Mouse (Mus musculus): ENCODE measurements around the gene Arl8a. TPM values are rescaled to one million over a fixed set of nuclear protein-coding genes. Genes with fewer than 3 reads are reported as not detected.

The Arl8a gene
- polyA plus RNA-seq, 1 experiment: 2.0 TPM

GRCm38 (mm10) chr1:135143940-135144339, 2.7 kb upstream of the Arl8a start:
- no peak overlapping the region for H3K4me3 ChIP-seq (replicated peaks)
- H3K4me1 ChIP-seq (ENCODE audit: control insufficient read depth): peaks cover 27% of the 10 kb centered on the region
- TF ChIP-seq GATA1 (IDR thresholded peaks at IDR 0.05; ENCODE audit: low read length) (no peak), TAL1 (IDR thresholded peaks at IDR 0.05; ENCODE audit: low read length) (no peak)
- peaks cover 23% of the 10 kb centered on the region for H3K36me3 ChIP-seq (ENCODE audit: control insufficient read depth)
- peaks cover 7% of the 10 kb centered on the region for H3K27me3 ChIP-seq (ENCODE audit: control insufficient read depth)
- H3K9me3 ChIP-seq (ENCODE audit: control insufficient read depth, low read length): no peaks in the 10 kb centered on the region

- peak overlapping the region; percentile 88 for H3K4me3 ChIP-seq (replicated peaks)
- TF ChIP-seq TAL1 (IDR thresholded peaks at IDR 0.05; ENCODE audit: low read length) (no peak), GATA1 (IDR thresholded peaks at IDR 0.05; ENCODE audit: low read length) (no peak)
- H3K4me1 ChIP-seq (ENCODE audit: control insufficient read depth): peaks cover 28% of the 10 kb centered on the region
- H3K36me3 ChIP-seq (ENCODE audit: control insufficient read depth): peaks cover 12% of the 10 kb centered on the region
- H3K9me3 ChIP-seq (ENCODE audit: control insufficient read depth, low read length): no peaks in the 10 kb centered on the region
- peaks cover 7% of the 10 kb centered on the region for H3K27me3 ChIP-seq (ENCODE audit: control insufficient read depth)
These were observed 500 bp downstream of the Arl8a start for GRCm38 (mm10) chr1:135146946-135147701.

- H3K4me1 ChIP-seq (ENCODE audit: control insufficient read depth): peaks cover 28% of the 10 kb centered on the region
- peaks cover 15% of the 10 kb centered on the region for H3K36me3 ChIP-seq (ENCODE audit: control insufficient read depth)
- TF ChIP-seq TAL1 (IDR thresholded peaks at IDR 0.05; ENCODE audit: low read length) (no peak), GATA1 (IDR thresholded peaks at IDR 0.05; ENCODE audit: low read length) (no peak)
- H3K27me3 ChIP-seq (ENCODE audit: control insufficient read depth): peaks cover 7% of the 10 kb centered on the region
- no peaks in the 10 kb centered on the region for H3K9me3 ChIP-seq (ENCODE audit: control insufficient read depth, low read length)
- peak overlapping the region; percentile 88 for H3K4me3 ChIP-seq (replicated peaks)
These were observed 1.1 kb downstream of the Arl8a start for GRCm38 (mm10) chr1:135147702-135148058.

- no peak for TF ChIP-seq TAL1 (IDR thresholded peaks at IDR 0.05; ENCODE audit: low read length)
- no peak for TF ChIP-seq GATA1 (IDR thresholded peaks at IDR 0.05; ENCODE audit: low read length)
- Histone ChIP-seq H3K27me3 (ENCODE audit: control insufficient read depth) (peaks cover 7% of the 10 kb centered on the region), H3K36me3 (ENCODE audit: control insufficient read depth) (peaks cover 10% of the 10 kb centered on the region), H3K4me1 (ENCODE audit: control insufficient read depth) (peaks cover 28% of the 10 kb centered on the region), H3K4me3 (replicated peaks) (no peak overlapping the region), H3K9me3 (ENCODE audit: control insufficient read depth, low read length) (no peaks in the 10 kb centered on the region)
These were observed 1.9 kb downstream of the Arl8a start for GRCm38 (mm10) chr1:135148476-135148875.

- H3K27me3 ChIP-seq (ENCODE audit: control insufficient read depth): peaks cover 7% of the 10 kb centered on the region
- H3K36me3 ChIP-seq (ENCODE audit: control insufficient read depth): peaks cover 5% of the 10 kb centered on the region
- H3K4me1 ChIP-seq (ENCODE audit: control insufficient read depth): peaks cover 28% of the 10 kb centered on the region
- no peak overlapping the region for H3K4me3 ChIP-seq (replicated peaks)
- H3K9me3 ChIP-seq (ENCODE audit: control insufficient read depth, low read length): no peaks in the 10 kb centered on the region
- TF ChIP-seq GATA1 (IDR thresholded peaks at IDR 0.05; ENCODE audit: low read length) (no peak), TAL1 (IDR thresholded peaks at IDR 0.05; ENCODE audit: low read length) (no peak)
These were observed 2.4 kb downstream of the Arl8a start for GRCm38 (mm10) chr1:135148996-135149395.

GRCm38 (mm10) chr1:135154011-135154410, 7.4 kb downstream of the Arl8a start:
- H3K36me3 ChIP-seq (ENCODE audit: control insufficient read depth): peaks cover 19% of the 10 kb centered on the region
- H3K9me3 ChIP-seq (ENCODE audit: control insufficient read depth, low read length): no peaks in the 10 kb centered on the region
- H3K4me3 ChIP-seq (replicated peaks): no peak overlapping the region
- no peaks in the 10 kb centered on the region for H3K27me3 ChIP-seq (ENCODE audit: control insufficient read depth)
- TF ChIP-seq GATA1 (IDR thresholded peaks at IDR 0.05; ENCODE audit: low read length) (no peak), TAL1 (IDR thresholded peaks at IDR 0.05; ENCODE audit: low read length) (no peak)
- peaks cover 8% of the 10 kb centered on the region for H3K4me1 ChIP-seq (ENCODE audit: control insufficient read depth)

GRCm38 (mm10) chr1:135154411-135154959, 7.9 kb downstream of the Arl8a start:
- peaks cover 19% of the 10 kb centered on the region for H3K36me3 ChIP-seq (ENCODE audit: control insufficient read depth)
- peak overlapping the region; percentile 32 for H3K4me3 ChIP-seq (replicated peaks)
- no peak for TF ChIP-seq TAL1 (IDR thresholded peaks at IDR 0.05; ENCODE audit: low read length)
- no peak for TF ChIP-seq GATA1 (IDR thresholded peaks at IDR 0.05; ENCODE audit: low read length)

GRCm38 (mm10) chr1:135156300-135156699, 9.7 kb downstream of the Arl8a start:
- H3K4me3 ChIP-seq (replicated peaks): no peak overlapping the region
- H3K27me3 ChIP-seq (ENCODE audit: control insufficient read depth): no peaks in the 10 kb centered on the region
- H3K4me1 ChIP-seq (ENCODE audit: control insufficient read depth): peaks cover 8% of the 10 kb centered on the region
- peaks cover 19% of the 10 kb centered on the region for H3K36me3 ChIP-seq (ENCODE audit: control insufficient read depth)
- TF ChIP-seq TAL1 (IDR thresholded peaks at IDR 0.05; ENCODE audit: low read length) (no peak), GATA1 (IDR thresholded peaks at IDR 0.05; ENCODE audit: low read length) (no peak)
- H3K9me3 ChIP-seq (ENCODE audit: control insufficient read depth, low read length): no peaks in the 10 kb centered on the region

More at GRCm38 (mm10) chr1:135154411-135154959, 7.9 kb downstream of the Arl8a start:
- Histone ChIP-seq H3K27me3 (ENCODE audit: control insufficient read depth) (no peaks in the 10 kb centered on the region), H3K4me1 (ENCODE audit: control insufficient read depth) (peaks cover 8% of the 10 kb centered on the region), H3K9me3 (ENCODE audit: control insufficient read depth, low read length) (no peaks in the 10 kb centered on the region)

GRCm38 (mm10) chr1:135158633-135159032, 12.0 kb downstream of the Arl8a start:
- Histone ChIP-seq H3K36me3 (ENCODE audit: control insufficient read depth) (peaks cover 15% of the 10 kb centered on the region), H3K9me3 (ENCODE audit: control insufficient read depth, low read length) (no peaks in the 10 kb centered on the region), H3K4me1 (ENCODE audit: control insufficient read depth) (peaks cover 6% of the 10 kb centered on the region), H3K4me3 (replicated peaks) (no peak overlapping the region), H3K27me3 (ENCODE audit: control insufficient read depth) (no peaks in the 10 kb centered on the region)
- no peak for TF ChIP-seq GATA1 (IDR thresholded peaks at IDR 0.05; ENCODE audit: low read length)
- TF ChIP-seq TAL1 (IDR thresholded peaks at IDR 0.05; ENCODE audit: low read length): no peak
